Mouse (Mus musculus) lung, adult 2 months (tissue): ENCODE measurements around the gene Gm45213.

Experiments
- CTCF ChIP-seq: fragments of 200-500 bp; IDR thresholded peaks from 2 replicates; pipeline ENCODE4 v1.5.1; 2011; ENCODE audit warnings: mild to moderate bottlenecking, low read length, control low read depth; ENCODE audit not compliant: insufficient read depth
- POLR2A ChIP-seq: fragments of 200-500 bp; IDR thresholded peaks from 2 replicates; pipeline ENCODE4 v1.6.1; 2011; ENCODE audit warnings: low read depth, mild to moderate bottlenecking, control low read depth, low read length, borderline replicate concordance; ENCODE audit errors: extremely low read depth

DNA sequence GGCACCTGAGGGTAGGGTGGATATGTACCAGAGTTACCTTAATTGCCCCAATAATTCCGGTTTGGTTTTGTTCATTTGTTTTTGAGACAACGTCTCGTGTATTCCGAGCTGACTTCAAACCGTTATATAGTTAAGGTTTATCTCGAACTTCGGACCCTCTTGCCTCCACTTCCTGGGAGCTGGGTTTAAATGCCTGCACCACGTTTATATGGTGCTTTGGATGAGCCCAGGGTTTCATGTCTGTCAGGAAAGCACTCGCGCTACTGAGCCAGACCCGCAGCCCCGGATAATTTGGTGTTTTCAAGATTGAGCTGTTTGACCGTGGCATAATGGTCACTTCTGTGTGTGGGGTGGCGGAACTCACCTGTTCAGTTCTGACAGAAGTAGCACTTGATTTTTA, 17.7 kb downstream of the Gm45213 start:
- TF ChIP-seq CTCF (no peak), POLR2A (no peak)
